Mouse (Mus musculus) liver, embryonic 11.5 days (tissue): ENCODE data around the gene Nfix. TPM values are rescaled to one million over a fixed set of nuclear protein-coding genes. Genes with fewer than 3 reads are reported as not detected.

ENCODE experiments used
- ATAC-seq: fragments of 200-750 bp; cut with Nextera tagmentation; replicated peaks from 2 replicates; pipeline ENCODE4 v1.8.0; 2017; ENCODE audit warnings: moderate number of reproducible peaks, mild to moderate bottlenecking, moderate TSS enrichment, moderate library complexity; ENCODE audit not compliant: low FRiP score
- DNase-seq: peaks from one replicate; pipeline ENCODE4 v3.0.0-alpha.2; 2017; ENCODE audit warnings: low spot score
- H3K27ac ChIP-seq: fragments of 300-500 bp; sonication (generic); 2 replicates; pipeline ENCODE4 v1.5.1; 2014; ENCODE audit warnings: mild to moderate bottlenecking, low read depth, low read length, control low read depth
- H3K27me3 ChIP-seq: fragments of 300-500 bp; sonication (generic); replicated peaks from 2 replicates; pipeline ENCODE4 v1.6.1; 2014; ENCODE audit warnings: low read length, mixed read lengths; ENCODE audit not compliant: control insufficient read depth, insufficient read depth
- H3K36me3 ChIP-seq: fragments of 300-500 bp; sonication (generic); 2 replicates; pipeline ENCODE4 v1.6.1; 2014; ENCODE audit warnings: mild to moderate bottlenecking, low read length, moderate library complexity, mixed read lengths; ENCODE audit not compliant: control insufficient read depth, insufficient read depth
- H3K4me1 ChIP-seq: fragments of 300-500 bp; sonication (generic); replicated peaks from 2 replicates; pipeline ENCODE4 v1.6.1; 2014; ENCODE audit warnings: low read length, mixed read lengths; ENCODE audit not compliant: control insufficient read depth, insufficient read depth
- H3K4me2 ChIP-seq: fragments of 300-500 bp; sonication (generic); 2 replicates; pipeline ENCODE4 v1.6.1; 2014; ENCODE audit warnings: mild to moderate bottlenecking, control low read depth, moderate library complexity
- H3K4me3 ChIP-seq: fragments of 300-500 bp; sonication (generic); 2 replicates; pipeline ENCODE4 v1.5.1; 2014; ENCODE audit warnings: low read depth, low read length, control low read depth
- H3K9ac ChIP-seq: fragments of 300-500 bp; sonication (generic); 2 replicates; pipeline ENCODE4 v1.6.1; 2014; ENCODE audit warnings: low read depth, low read length, control low read depth
- H3K9me3 ChIP-seq: fragments of 300-500 bp; sonication (generic); 2 replicates; pipeline ENCODE4 v1.6.1; 2016; ENCODE audit warnings: low read length, inconsistent platforms, mixed read lengths; ENCODE audit not compliant: control insufficient read depth
- WGBS: fragments of 180-500 bp; shearing (Covaris S2); extraction: QIAGEN DNeasy Blood & Tissue Kit; methylation state at CpG from one replicate; pipeline ENCODE4 v1.1.7; 2014; 5-methylcytosine and 5-hydroxymethylcytosine counted together
- polyA plus RNA-seq: library from polyadenylated mRNA; unstranded; fragments of >200 nt; fragmentation: Nextera tagmentation; extraction: Ambion mirVana; gene quantifications from 2 replicates; pipeline ENCODE4 v1.2.1, GENCODE M21; 2014

The Nfix gene
- polyA plus RNA-seq, 1 experiment from 2014 or later: 7.1 TPM

- Histone ChIP-seq H3K4me1 (peaks cover 65% of the 10 kb centered on the region), H3K27ac (peak overlapping the region; percentile 99), H3K9me3 (no peaks in the 10 kb centered on the region), H3K36me3 (no peaks in the 10 kb centered on the region; the same call in 1 of the 2 replicates), H3K4me2 (peak overlapping the region; percentile 55), H3K27me3 (peaks cover 30% of the 10 kb centered on the region), H3K4me3 (peak overlapping the region; percentile 1; the same call in 1 of the 2 replicates), H3K9ac (peak overlapping the region; percentile 59)
- DNase-seq (no peak), ATAC-seq (no peak; the same call in 1 of the 2 replicates)
- 66% methylated on average over 11 of the region's 11 CpGs for WGBS
These were observed 68.6 kb downstream of the Nfix start for GRCm38 (mm10) chr8:84731371-84732177.

- peaks cover 73% of the 10 kb centered on the region for H3K4me1 ChIP-seq
- H3K27ac ChIP-seq: peak overlapping the region; percentile 99
- ATAC-seq (peak; percentile 92), DNase-seq (peak; percentile 82)
- no peaks in the 10 kb centered on the region; the same call in 1 of the 2 replicates for H3K36me3 ChIP-seq
- peaks cover 21% of the 10 kb centered on the region for H3K27me3 ChIP-seq
- peak overlapping the region; percentile 55 for H3K4me2 ChIP-seq
- peak overlapping the region; percentile 59 for H3K9ac ChIP-seq
- no peaks in the 10 kb centered on the region for H3K9me3 ChIP-seq
- peak overlapping the region; percentile 1; the same call in 1 of the 2 replicates for H3K4me3 ChIP-seq
- WGBS: 22% methylated on average over 9 of the region's 9 CpGs
These were observed 69.4 kb downstream of the Nfix start for GRCm38 (mm10) chr8:84730541-84731370.

- H3K4me3 ChIP-seq: peak overlapping the region; percentile 1; the same call in 1 of the 2 replicates
- DNase-seq (no peak), ATAC-seq (no peak)
- 81% methylated on average over 16 of the region's 16 CpGs for WGBS
- H3K4me1 ChIP-seq: peaks cover 81% of the 10 kb centered on the region
- peak overlapping the region; percentile 99 for H3K27ac ChIP-seq
- peaks cover 17% of the 10 kb centered on the region for H3K27me3 ChIP-seq
- H3K36me3 ChIP-seq: no peaks in the 10 kb centered on the region; the same call in 1 of the 2 replicates
- H3K9me3 ChIP-seq: no peaks in the 10 kb centered on the region
- peak overlapping the region; percentile 59 for H3K9ac ChIP-seq
- H3K4me2 ChIP-seq: peak overlapping the region; percentile 55
These were observed 70.2 kb downstream of the Nfix start for GRCm38 (mm10) chr8:84729921-84730362.

- peaks cover 94% of the 10 kb centered on the region for H3K4me1 ChIP-seq
- ATAC-seq: no peak
- H3K27ac ChIP-seq: peak overlapping the region; percentile 99
- peaks cover 8% of the 10 kb centered on the region for H3K27me3 ChIP-seq
- H3K4me2 ChIP-seq: peak overlapping the region; percentile 24; the same call in 1 of the 2 replicates
- no peaks in the 10 kb centered on the region for H3K9me3 ChIP-seq
- H3K9ac ChIP-seq: peak overlapping the region; percentile 47; the same call in 1 of the 2 replicates
- DNase-seq: no peak
- 81% methylated on average over 3 of the region's 3 CpGs for WGBS
- no peaks in the 10 kb centered on the region; the same call in 1 of the 2 replicates for H3K36me3 ChIP-seq
- H3K4me3 ChIP-seq: no peak overlapping the region
These were observed 71.7 kb downstream of the Nfix start for GRCm38 (mm10) chr8:84728474-84728873.

- Histone ChIP-seq H3K36me3 (no peaks in the 10 kb centered on the region; the same call in 1 of the 2 replicates), H3K4me2 (peak overlapping the region; percentile 75; the same call in 1 of the 2 replicates), H3K27ac (peak overlapping the region; percentile 46), H3K4me1 (peaks cover 90% of the 10 kb centered on the region), H3K9ac (peak overlapping the region; percentile 0; the same call in 1 of the 2 replicates), H3K27me3 (peaks cover 2% of the 10 kb centered on the region; the same call in 1 of the 2 replicates), H3K9me3 (no peaks in the 10 kb centered on the region), H3K4me3 (no peak overlapping the region)
- WGBS: 27% methylated on average over 3 of the region's 3 CpGs
- ATAC-seq: no peak
- DNase-seq: no peak
These were observed 74.2 kb downstream of the Nfix start for GRCm38 (mm10) chr8:84725941-84726259.

- H3K27ac ChIP-seq: peak overlapping the region; percentile 46
- ATAC-seq (no peak), DNase-seq (no peak)
- 58% methylated on average over 10 of the region's 10 CpGs for WGBS
- peak overlapping the region; percentile 0; the same call in 1 of the 2 replicates for H3K9ac ChIP-seq
- no peak overlapping the region for H3K4me3 ChIP-seq
- no peaks in the 10 kb centered on the region for H3K9me3 ChIP-seq
- peaks cover 5% of the 10 kb centered on the region for H3K27me3 ChIP-seq
- H3K4me1 ChIP-seq: peaks cover 85% of the 10 kb centered on the region
- no peaks in the 10 kb centered on the region; the same call in 1 of the 2 replicates for H3K36me3 ChIP-seq
- H3K4me2 ChIP-seq: peak overlapping the region; percentile 75
These were observed 74.8 kb downstream of the Nfix start for GRCm38 (mm10) chr8:84725246-84725940.

- Histone ChIP-seq H3K4me3 (peak overlapping the region; percentile 48), H3K36me3 (no peaks in the 10 kb centered on the region; the same call in 1 of the 2 replicates), H3K27ac (peak overlapping the region; percentile 91), H3K9ac (peak overlapping the region; percentile 73), H3K4me2 (peak overlapping the region; percentile 75), H3K9me3 (no peaks in the 10 kb centered on the region), H3K27me3 (peaks cover 10% of the 10 kb centered on the region), H3K4me1 (peaks cover 78% of the 10 kb centered on the region)
- 49% methylated on average over 9 of the region's 9 CpGs for WGBS
- ATAC-seq: peak; percentile 61
- peak; percentile 34 for DNase-seq
These were observed 75.5 kb downstream of the Nfix start for GRCm38 (mm10) chr8:84724683-84725082.

GRCm38 (mm10) chr8:84723571-84723900 is 76.6 kb downstream of the Nfix start:
- Histone ChIP-seq H3K27me3 (peaks cover 11% of the 10 kb centered on the region), H3K4me3 (peak overlapping the region; percentile 48), H3K36me3 (no peaks in the 10 kb centered on the region; the same call in 1 of the 2 replicates), H3K4me2 (peak overlapping the region; percentile 75), H3K9me3 (no peaks in the 10 kb centered on the region), H3K27ac (peak overlapping the region; percentile 91), H3K4me1 (peaks cover 66% of the 10 kb centered on the region), H3K9ac (peak overlapping the region; percentile 73)
- peak; percentile 53 for ATAC-seq
- no peak for DNase-seq
- WGBS: 15% methylated on average over 7 of the region's 7 CpGs
